12 mouse cellular contexts compared by ENCODE assay signal in genomic region chr2:178635685-178636084, GRCm38 (mm10).
DNase-seq lines count a peak whose midpoint lies in the region; ATAC-seq and TF ChIP-seq lines count a peak whose summit lies in the region.
"Had no signal": no experiment of that assay in that cellular context is flagged by ENCODE, and none has a peak within 500 bp of the region (broad histone marks: within the 10 kb centered on the region; RNA-seq: fewer than 3 reads in every experiment).

No protein-coding gene starts in this region.

- peaks cover 5 to 16% of the 10 kb centered on the region in 2 experiments; a peak in 3 of 4 replicates for H3K4me1 ChIP-seq in ES-E14 (ENCODE audit: control insufficient read depth in 2 of 2, insufficient read depth in 2 of 2, low read length in 2 of 2, poor library complexity in 1 of 2)
- H3K4me1 ChIP-seq in forebrain, embryonic 11.5 days (replicated peaks; ENCODE audit: control insufficient read depth, insufficient read depth, low read length): peaks cover 12% of the 10 kb centered on the region; the same call in 1 of the 2 replicates
- peaks cover 25% of the 10 kb centered on the region for H3K4me1 ChIP-seq in intestine, embryonic 14.5 days (replicated peaks; ENCODE audit: control insufficient read depth, insufficient read depth, low read length)
- H3K4me1 ChIP-seq in midbrain, embryonic 11.5 days (ENCODE audit: control insufficient read depth, insufficient read depth, low read length): peaks cover 10% of the 10 kb centered on the region; the same call in 1 of the 2 replicates
- H3K4me1 ChIP-seq: liver, embryonic 13.5 days had no signal

- H3K9ac ChIP-seq in ES-E14 (ENCODE audit: insufficient read depth, low read depth, low read length, poor library complexity, severe bottlenecking): no peak overlapping the region
- no peak overlapping the region for H3K9ac ChIP-seq in forebrain, embryonic 11.5 days (ENCODE audit: low read length)
- no peak overlapping the region for H3K9ac ChIP-seq in intestine, embryonic 14.5 days (ENCODE audit: low read length)
- no peak overlapping the region for H3K9ac ChIP-seq in midbrain, embryonic 11.5 days (ENCODE audit: low read length)
- H3K9ac ChIP-seq: liver, embryonic 13.5 days had no signal

- H3K4me3 ChIP-seq in ES-E14 (ENCODE audit: insufficient read depth in 1 of 2, low read depth in 1 of 2, low read length in 2 of 2, poor library complexity in 1 of 2, severe bottlenecking in 1 of 2): no peak overlapping the region
- no peak overlapping the region for H3K4me3 ChIP-seq in forebrain, embryonic 11.5 days (ENCODE audit: low read depth, low read length)
- H3K4me3 ChIP-seq in intestine, embryonic 14.5 days (ENCODE audit: low read depth, low read length): no peak overlapping the region
- no peak overlapping the region for H3K4me3 ChIP-seq in midbrain, embryonic 11.5 days (ENCODE audit: low read depth, low read length)
- H3K4me3 ChIP-seq: liver, embryonic 13.5 days had no signal

- H3K4me2 ChIP-seq in forebrain, embryonic 11.5 days (ENCODE audit: low read depth, low read length, severe bottlenecking): no peak overlapping the region
- H3K4me2 ChIP-seq in intestine, embryonic 14.5 days (ENCODE audit: low read length): no peak overlapping the region
- H3K4me2 ChIP-seq in midbrain, embryonic 11.5 days: no peak overlapping the region
- H3K4me2 ChIP-seq: liver, embryonic 13.5 days had no signal

- in situ Hi-C loops in ES-E14 (cut with MboI; ENCODE audit: low sequenced_read_pairs in 2 of 2, unreplicated experiment in 2 of 2): no loop called here

- H3K27ac ChIP-seq in ES-E14 (ENCODE audit: insufficient read depth, low read depth, low read length, poor library complexity, severe bottlenecking): no peak overlapping the region
- H3K27ac ChIP-seq in forebrain, embryonic 11.5 days (ENCODE audit: low read depth, low read length): no peak overlapping the region
- no peak overlapping the region for H3K27ac ChIP-seq in intestine, embryonic 14.5 days (ENCODE audit: low read depth)
- no peak overlapping the region for H3K27ac ChIP-seq in midbrain, embryonic 11.5 days (ENCODE audit: low read depth, low read length)
- H3K27ac ChIP-seq: liver, embryonic 13.5 days had no signal

- no peaks in the 10 kb centered on the region for H3K9me3 ChIP-seq in ES-E14 (ENCODE audit: control insufficient read depth, insufficient read depth, low read depth, low read length)
- no peaks in the 10 kb centered on the region for H3K9me3 ChIP-seq in forebrain, embryonic 11.5 days (ENCODE audit: control insufficient read depth, low read length)
- no peaks in the 10 kb centered on the region for H3K9me3 ChIP-seq in intestine, embryonic 14.5 days (ENCODE audit: control insufficient read depth, low read length)
- no peaks in the 10 kb centered on the region for H3K9me3 ChIP-seq in midbrain, embryonic 11.5 days (ENCODE audit: control insufficient read depth, low read length)
- H3K9me3 ChIP-seq: liver, embryonic 13.5 days had no signal

- peak; percentile 41 for DNase-seq in ES-E14 (ENCODE audit: low read depth, low spot score)
- DNase-seq in forebrain, embryonic 11.5 days (ENCODE audit: low spot score): peak; percentile 59
- no peak for DNase-seq in intestine, embryonic 14.5 days (ENCODE audit: low spot score)
- DNase-seq in midbrain, embryonic 11.5 days (ENCODE audit: low spot score, missing footprints): no peak
- no peak for DNase-seq in adrenal gland, postnatal 25 days
- no peak for DNase-seq in right cerebral cortex, postnatal 14 days
- DNase-seq in adrenal gland, postnatal 4 days (ENCODE audit: low spot score in 2 of 2): no peak
- DNase-seq: cerebellum, adult 8-10 months; heart, adult 18-20 months; liver, embryonic 13.5 days; thymus, adult 2 months had no signal

- ATAC-seq in forebrain, embryonic 11.5 days (replicated peaks; ENCODE audit: low FRiP score): peak; percentile 67
- ATAC-seq in intestine, embryonic 14.5 days (replicated peaks; ENCODE audit: low FRiP score, low TSS enrichment, low read depth): 0 out of 2 replicates have a peak, but pooled peaks have one; percentile 40
- ATAC-seq in midbrain, embryonic 11.5 days (ENCODE audit: low FRiP score): peak; percentile 64
- ATAC-seq in megakaryocyte, adult 5-6 weeks (ENCODE audit: poor library complexity, severe bottlenecking): no peak

- 41% methylated on average over 4 of the region's 4 CpGs for whole genome bisulfite sequencing in forebrain, embryonic 11.5 days
- 35% methylated on average over 4 of the region's 4 CpGs for WGBS in intestine, embryonic 14.5 days
- 46% methylated on average over 4 of the region's 4 CpGs for WGBS in midbrain, embryonic 11.5 days

- H3K36me3 ChIP-seq in ES-E14 (ENCODE audit: control insufficient read depth, insufficient read depth, low read length, poor library complexity, severe bottlenecking): no peaks in the 10 kb centered on the region
- no peaks in the 10 kb centered on the region for H3K36me3 ChIP-seq in forebrain, embryonic 11.5 days (ENCODE audit: control insufficient read depth, insufficient read depth, low read length)
- no peaks in the 10 kb centered on the region for H3K36me3 ChIP-seq in intestine, embryonic 14.5 days (ENCODE audit: control insufficient read depth, insufficient read depth, low read length)
- no peaks in the 10 kb centered on the region for H3K36me3 ChIP-seq in midbrain, embryonic 11.5 days (ENCODE audit: control insufficient read depth, insufficient read depth, low read length)
- H3K36me3 ChIP-seq: liver, embryonic 13.5 days had no signal

- H3K27me3 ChIP-seq in forebrain, embryonic 11.5 days (ENCODE audit: control insufficient read depth, insufficient read depth, low read length): 0 out of 2 replicates have a peak, but pooled peaks cover 2% of the 10 kb centered on the region
- no peaks in the 10 kb centered on the region for H3K27me3 ChIP-seq in intestine, embryonic 14.5 days (replicated peaks; ENCODE audit: control insufficient read depth, insufficient read depth, low read length)
- H3K27me3 ChIP-seq in midbrain, embryonic 11.5 days (ENCODE audit: control insufficient read depth, insufficient read depth, low read length): no peaks in the 10 kb centered on the region
- H3K27me3 ChIP-seq: liver, embryonic 13.5 days had no signal

TF ChIP-seq in ES-E14, 5 proteins besides CTCF, POLR2A, EP300 and RAD21:
- TF ChIP-seq CHD2 (IDR thresholded peaks at IDR 0.05; ENCODE audit: low read depth, low read length): no peak
- TF ChIP-seq MAFK (IDR thresholded peaks at IDR 0.05; ENCODE audit: insufficient read depth, low read depth, low read length): no peak
- no peak for TF ChIP-seq ZC3H11A (IDR thresholded peaks at IDR 0.05; ENCODE audit: borderline replicate concordance, low read depth, low read length)
- TF ChIP-seq HCFC1 (IDR thresholded peaks at IDR 0.05; ENCODE audit: borderline replicate concordance, insufficient read depth, low read length): no peak
TF ChIP-seq in ES-E14: peak in this region for 0.

Comparison
In these comparisons a context has a peak if more than half of its experiments do, and no peak if none do; other contexts are left out.
1. DNase-seq: peak in ES-E14 (single experiment) and forebrain, embryonic 11.5 days (single experiment); none in intestine, embryonic 14.5 days (single experiment), midbrain, embryonic 11.5 days (single experiment), adrenal gland, postnatal 25 days (single experiment), right cerebral cortex, postnatal 14 days (single experiment) and adrenal gland, postnatal 4 days (0 of 2).